Mouse (Mus musculus): Measurements from ENCODE around the gene Speer4e.
"Not testable (repeated sequence)": the region's sequence is repeated elsewhere in the genome, so short reads cannot be mapped to it uniquely, and the experiment has no call there.

GRCm38 (mm10) chr5:14914799-14915198 lies 23.4 kb downstream of the Speer4e start, which contains the start of gene Gm9758:
- not testable (repeated sequence) for TF ChIP-seq FOSL1 (IDR thresholded peaks at IDR 0.05; ENCODE audit: insufficient read depth, low read length, poor library complexity, severe bottlenecking); CTCF (IDR thresholded peaks at IDR 0.05; ENCODE audit: control insufficient read depth, insufficient read depth, insufficient read length); USF1 (IDR thresholded peaks at IDR 0.05; ENCODE audit: low read depth); MAX (IDR thresholded peaks at IDR 0.05); MYOD1 (IDR thresholded peaks at IDR 0.05; ENCODE audit: control insufficient read depth, insufficient read length, low read depth); MYOG (IDR thresholded peaks at IDR 0.05; ENCODE audit: control insufficient read depth, extremely low read depth, insufficient read length)

Measured in C2C12 (cell line).